Mouse (Mus musculus) brain, adult 10 weeks (tissue): ENCODE results near the gene Gm10153. TPM values are rescaled to one million over a fixed set of nuclear protein-coding genes. Genes with fewer than 3 reads are reported as not detected.

Source experiments
- polyA plus RNA-seq: library from polyadenylated mRNA; stranded (reverse); fragments of 350-450 nt; fragmentation: Illumina TruSeq; extraction: RNeasy Lipid Tissue Mini Kit (QIAGEN cat#74804); gene quantifications from one replicate; pipeline ENCODE4 v1.2.3, GENCODE M21; 2015; ENCODE audit warnings: low read depth, low replicate concordance

Gene Gm10153
- polyA plus RNA-seq = not detected

DNA sequence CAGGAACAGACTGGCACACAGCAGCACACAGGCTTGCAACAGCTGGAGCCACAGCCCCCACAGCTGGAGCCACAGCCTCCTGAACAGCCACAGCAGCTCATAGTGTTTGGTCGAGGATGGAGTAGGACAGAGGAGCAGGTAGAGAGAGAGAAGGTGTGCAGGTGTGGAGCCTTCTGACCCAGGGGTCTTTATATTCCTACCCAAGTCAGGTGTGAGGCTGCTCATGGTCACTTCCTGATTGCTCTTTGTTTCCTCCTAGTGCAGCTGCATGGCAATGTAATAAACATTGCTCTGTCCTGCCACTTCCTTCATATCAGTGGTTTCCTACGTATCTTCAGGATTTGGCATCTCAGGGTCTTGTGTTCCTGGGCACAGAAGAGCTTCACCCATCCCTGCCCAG is at the start of gene Gm10153:
TSS of gene Gm10153 (minus strand) at position 101 of the 400 bp plus-strand sequence.

DNA sequence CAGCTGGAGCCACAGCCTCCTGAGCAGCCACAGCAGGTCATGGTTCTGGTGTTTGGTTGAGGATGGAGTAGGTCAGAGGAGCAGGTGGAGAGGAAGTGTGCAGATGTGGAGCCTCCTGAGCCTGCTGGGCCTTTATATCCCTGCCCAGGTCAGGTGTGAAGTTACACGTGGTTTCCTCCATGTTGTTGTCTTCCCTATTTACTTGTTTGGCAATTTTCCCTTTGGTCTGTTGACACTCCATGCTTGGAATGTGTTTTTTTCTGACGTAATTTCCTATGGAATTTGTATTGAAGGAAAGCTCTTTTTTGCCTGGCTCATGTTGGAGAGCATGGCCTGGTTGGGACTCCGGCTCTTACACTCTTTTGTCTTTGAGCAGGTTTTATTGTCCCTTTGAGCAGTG is 39.7 kb upstream of the Gm10153 start, which contains the start of gene Krtap5-5:
TSS of gene Krtap5-5 (minus strand) at position 101 of the 400 bp plus-strand sequence.

DNA sequence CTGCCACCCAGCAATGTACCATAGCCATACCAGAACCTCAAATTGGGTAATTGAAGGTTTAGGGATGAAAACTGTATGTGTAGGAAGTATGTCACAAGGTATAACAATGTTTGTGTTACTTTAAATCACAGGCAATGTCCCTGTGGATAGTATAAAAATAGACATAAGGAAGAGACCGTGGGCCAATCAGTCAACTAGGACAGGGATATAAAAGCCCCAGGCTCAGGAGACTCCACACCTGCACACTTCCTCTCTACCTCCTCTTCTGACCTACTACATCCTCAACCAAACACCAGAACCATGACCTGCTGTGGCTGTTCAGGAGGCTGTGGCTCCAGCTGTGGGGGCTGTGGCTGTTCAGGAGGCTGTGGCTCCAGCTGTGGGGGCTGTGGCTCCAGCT is 21.4 kb upstream of the Gm10153 start, which contains the start of gene Gm7579:
TSS of gene Gm7579 (plus strand) at position 301 of the 400 bp plus-strand sequence.

DNA sequence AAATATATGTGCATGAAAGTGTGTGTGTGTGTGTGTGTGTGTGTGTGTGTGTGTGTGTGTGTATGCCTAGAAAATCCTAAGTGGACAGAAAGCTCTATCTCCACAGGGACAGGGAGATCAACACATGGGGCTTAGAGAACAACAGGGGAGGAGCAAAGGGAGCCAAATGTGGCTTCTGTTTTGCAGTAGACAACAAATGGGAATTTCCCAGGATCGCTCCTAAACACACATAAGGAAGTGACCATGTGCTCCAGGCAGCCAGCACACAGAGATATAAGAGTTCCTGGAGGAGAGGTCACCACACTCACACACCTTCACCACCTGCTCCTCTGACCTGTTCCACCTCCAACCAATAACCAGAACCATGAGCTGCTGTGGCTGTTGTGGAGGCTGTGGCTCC is 10.9 kb upstream of the Gm10153 start, which contains the start of gene Krtap5-3:
TSS of gene Krtap5-3 (plus strand) at position 301 of the 400 bp plus-strand sequence.

DNA sequence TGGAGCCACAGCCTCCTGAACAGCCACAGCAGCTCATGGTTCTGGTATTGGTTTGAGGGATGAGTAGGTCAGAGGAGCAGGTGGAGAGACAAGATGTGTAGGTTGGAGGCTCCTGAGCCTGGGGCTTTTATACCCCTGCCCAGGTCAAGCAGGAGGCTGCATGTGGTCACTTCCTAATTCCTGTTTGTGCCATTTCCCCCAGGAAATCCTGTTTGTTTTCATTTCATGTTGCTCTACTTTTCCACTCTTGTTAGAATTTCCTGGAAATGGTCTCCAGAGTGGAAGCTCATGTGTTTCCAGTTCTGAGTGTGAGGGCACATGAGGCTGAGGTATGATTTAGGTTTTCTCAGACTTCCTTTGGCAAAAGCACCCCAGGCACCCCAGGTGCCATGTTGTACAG is 14.3 kb downstream of the Gm10153 start, which contains the start of gene Krtap5-2:
TSS of gene Krtap5-2 (minus strand) at position 101 of the 400 bp plus-strand sequence.

DNA sequence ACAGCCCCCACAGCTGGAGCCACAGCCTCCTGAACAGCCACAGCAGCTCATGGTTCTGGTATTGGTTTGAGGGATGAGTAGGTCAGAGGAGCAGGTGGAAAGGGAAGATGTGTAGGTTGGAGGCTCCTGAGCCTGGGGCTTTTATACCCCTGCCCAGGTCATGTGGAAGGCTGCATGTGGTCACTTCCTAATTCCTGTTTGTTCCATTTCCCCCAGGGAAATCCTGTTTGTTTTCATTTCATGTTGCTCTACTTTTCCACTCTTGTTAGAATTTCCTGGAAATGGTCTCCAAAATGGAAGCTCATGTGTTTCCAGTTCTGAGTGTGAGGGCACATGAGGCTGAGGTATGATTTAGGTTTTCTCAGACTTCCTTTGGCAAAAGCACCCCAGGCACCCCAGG is 24.6 kb downstream of the Gm10153 start, which contains the start of gene Gm4553:
TSS of gene Gm4553 (minus strand) at position 101 of the 400 bp plus-strand sequence.

DNA sequence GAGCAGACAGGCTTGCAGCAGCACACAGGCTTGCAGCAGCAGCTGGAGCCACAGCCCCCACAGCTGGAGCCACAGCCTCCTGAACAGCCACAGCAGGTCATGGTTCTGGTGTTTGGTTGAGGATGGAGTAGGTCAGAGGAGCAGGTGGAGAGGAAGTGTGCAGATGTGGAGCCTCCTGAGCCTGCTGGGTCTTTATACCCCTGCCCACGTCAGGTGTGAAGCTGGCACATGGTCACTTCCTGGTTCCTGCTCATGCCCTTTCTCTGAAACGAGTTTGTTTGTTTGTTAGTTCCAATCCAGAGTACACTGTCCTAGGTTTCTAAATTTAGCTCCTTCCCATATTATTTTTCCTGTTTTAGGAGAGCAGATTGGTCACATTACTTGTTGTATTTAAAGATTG is 33.2 kb downstream of the Gm10153 start, which contains the start of gene Gm29735:
TSS of gene Gm29735 (minus strand) at position 101 of the 400 bp plus-strand sequence.

DNA sequence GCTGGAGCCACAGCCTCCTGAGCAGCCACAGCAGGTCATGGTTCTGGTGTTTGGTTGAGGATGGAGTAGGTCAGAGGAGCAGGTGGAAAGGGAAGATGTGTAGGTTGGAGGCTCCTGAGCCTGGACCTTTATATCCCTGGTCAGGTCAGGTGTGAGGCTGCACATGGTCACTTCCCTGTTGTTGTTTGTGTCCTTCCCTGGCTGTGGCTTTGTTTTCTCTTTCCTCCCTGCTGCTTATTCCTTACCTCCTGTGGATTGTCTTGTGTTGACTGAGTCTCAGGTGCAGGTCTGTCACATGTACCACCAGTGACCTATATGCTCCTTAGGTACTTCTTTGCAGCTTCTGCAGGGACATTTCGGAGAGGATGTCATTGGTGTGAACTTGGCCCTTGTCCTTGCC is 45.7 kb downstream of the Gm10153 start, which contains the start of gene Gm45337:
TSS of gene Gm45337 (minus strand) at position 101 of the 400 bp plus-strand sequence.

Other genes with a start within 250 kb of the Gm10153 start
- gene Brsk2, start 240.6 kb downstream of the Gm10153 start, polyA plus RNA-seq = 129 TPM
- gene Mob2, start 129.3 kb downstream of the Gm10153 start, polyA plus RNA-seq = 41.2 TPM
- 63.5 TPM for gene Dusp8, start 94.5 kb downstream of the Gm10153 start, polyA plus RNA-seq
- gene Gm45618, start 69.7 kb downstream of the Gm10153 start, polyA plus RNA-seq = not detected
- not detected for gene Gm39115, start 54.4 kb downstream of the Gm10153 start, polyA plus RNA-seq
- not detected for gene Gm45337, start 45.8 kb downstream of the Gm10153 start, polyA plus RNA-seq
- gene Gm29735, start 33.3 kb downstream of the Gm10153 start, polyA plus RNA-seq = not detected
- not detected for gene Gm4553, start 24.6 kb downstream of the Gm10153 start, polyA plus RNA-seq
- not detected for gene Krtap5-2, start 14.4 kb downstream of the Gm10153 start, polyA plus RNA-seq
- gene Krtap5-3, start 11.0 kb upstream of the Gm10153 start, polyA plus RNA-seq = not detected
- not detected for gene Gm7579, start 21.5 kb upstream of the Gm10153 start, polyA plus RNA-seq
- gene Krtap5-5, start 39.6 kb upstream of the Gm10153 start, polyA plus RNA-seq = not detected
- gene Gm40460, start 50.7 kb upstream of the Gm10153 start, polyA plus RNA-seq = not detected
- gene Gm2431, start 68.0 kb upstream of the Gm10153 start, polyA plus RNA-seq = not detected
- gene Gm4559, start 84.0 kb upstream of the Gm10153 start, polyA plus RNA-seq = not detected
- not detected for gene Krtap5-1, start 106.7 kb upstream of the Gm10153 start, polyA plus RNA-seq
- gene Krtap5-4, start 113.2 kb upstream of the Gm10153 start, polyA plus RNA-seq = not detected
- gene Ifitm10, start 183.4 kb upstream of the Gm10153 start, polyA plus RNA-seq = 36.7 TPM
- gene Gm49369, start 192.3 kb upstream of the Gm10153 start, polyA plus RNA-seq = not detected
- gene Ctsd, start 197.6 kb upstream of the Gm10153 start, polyA plus RNA-seq = 492 TPM
- not detected for gene Syt8, start 244.5 kb upstream of the Gm10153 start, polyA plus RNA-seq